Mouse (Mus musculus) MEL (cell line): ENCODE data around the gene Gtf3a. TPM values are rescaled to one million over a fixed set of nuclear protein-coding genes. Genes with fewer than 3 reads are reported as not detected.

Source experiments
- DNase-seq: peaks from one replicate; pipeline ENCODE4 v3.0.0; 2011; ENCODE audit warnings: low read depth, low spot score
- H3K27ac ChIP-seq: 2 replicates; pipeline ENCODE4 v1.5.1; 2012; ENCODE audit warnings: low read depth, mild to moderate bottlenecking, control low read depth, low read length, moderate library complexity; ENCODE audit not compliant: control insufficient read depth
- H3K27me3 ChIP-seq, 2 experiments: fragments of 150-350 bp in 1 of 2; sonication (generic) in 1 of 2; 2 replicates each; pipeline ENCODE4 v1.6.1; 2012; ENCODE audit warnings: low read length in 2 of 2, mild to moderate bottlenecking in 2 of 2, improper control_type of control experiment in 1 of 2, moderate library complexity in 1 of 2; ENCODE audit not compliant: insufficient read depth in 2 of 2, control insufficient read depth in 1 of 2
- H3K36me3 ChIP-seq, 2 experiments: 2 replicates each; pipeline ENCODE4 v1.6.1; 2012 to 2014; ENCODE audit warnings: low read length in 2 of 2, improper control_type of control experiment in 1 of 2, inconsistent platforms in 1 of 2, mild to moderate bottlenecking in 1 of 2; ENCODE audit not compliant: insufficient read depth in 2 of 2, control insufficient read depth in 1 of 2
- H3K4me1 ChIP-seq, 2 experiments: fragments of 150-350 bp in 1 of 2; sonication (generic) in 1 of 2; 2 replicates each; pipeline ENCODE4 v1.6.1; 2012; ENCODE audit warnings: low read length in 2 of 2, improper control_type of control experiment in 1 of 2, mild to moderate bottlenecking in 1 of 2; ENCODE audit not compliant: insufficient read depth in 2 of 2, control insufficient read depth in 1 of 2
- H3K4me3 ChIP-seq, 2 experiments: fragments of 150-350 bp in 1 of 2; sonication (generic) in 1 of 2; 2 replicates each; pipeline ENCODE4 v1.5.1; 2012; ENCODE audit warnings: low read depth in 2 of 2, low read length in 2 of 2, mild to moderate bottlenecking in 2 of 2, moderate library complexity in 2 of 2, control low read depth in 1 of 2, improper control_type of control experiment in 1 of 2; ENCODE audit not compliant: control insufficient read depth in 1 of 2, insufficient read depth in 1 of 2
- H3K79me2 ChIP-seq: 2 replicates; pipeline ENCODE4 v1.6.1; 2012; ENCODE audit warnings: mild to moderate bottlenecking, low read length, moderate library complexity; ENCODE audit not compliant: control insufficient read depth, poor library complexity, insufficient read depth
- H3K9ac ChIP-seq: 2 replicates; pipeline ENCODE4 v1.6.1; 2012; ENCODE audit warnings: low read depth, mild to moderate bottlenecking, control low read depth, low read length, moderate library complexity; ENCODE audit not compliant: control insufficient read depth, poor library complexity, severe bottlenecking
- H3K9me3 ChIP-seq: fragments of 150-350 bp; sonication (generic); replicated peaks from 2 replicates; pipeline ENCODE4 v1.6.1; 2012; ENCODE audit warnings: mild to moderate bottlenecking, low read length, improper control_type of control experiment, moderate library complexity; ENCODE audit not compliant: insufficient read depth
- E2F4 ChIP-seq: IDR thresholded peaks from 2 replicates; pipeline ENCODE4 v1.6.1; 2011; ENCODE audit warnings: low read depth, low read length, improper control_type of control experiment, borderline replicate concordance
- ETS1 ChIP-seq: IDR thresholded peaks from 2 replicates; pipeline ENCODE4 v1.6.1; 2012; ENCODE audit warnings: low read depth, mild to moderate bottlenecking, inconsistent platforms, low read length, improper control_type of control experiment, moderate library complexity
- GATA1 ChIP-seq: IDR thresholded peaks from 2 replicates; pipeline ENCODE4 v1.6.1; 2011; ENCODE audit warnings: low read depth, low read length, improper control_type of control experiment
- JUND ChIP-seq: IDR thresholded peaks from 2 replicates; pipeline ENCODE4 v1.6.1; 2011; ENCODE audit warnings: low read depth, mild to moderate bottlenecking, improper control_type of control experiment, low read length
- MAZ ChIP-seq: IDR thresholded peaks from 2 replicates; pipeline ENCODE4 v1.6.1; 2012; ENCODE audit warnings: low read depth, mild to moderate bottlenecking, inconsistent platforms, low read length, improper control_type of control experiment
- MXI1 ChIP-seq: IDR thresholded peaks from 2 replicates; pipeline ENCODE4 v1.6.1; 2011; ENCODE audit warnings: mild to moderate bottlenecking, low read depth, low read length, improper control_type of control experiment
- MYB ChIP-seq: IDR thresholded peaks from 2 replicates; pipeline ENCODE4 v1.6.1; 2011; ENCODE audit warnings: mild to moderate bottlenecking, low read depth, low read length, improper control_type of control experiment
- NELFE ChIP-seq: IDR thresholded peaks from 2 replicates; pipeline ENCODE4 v1.6.1; 2011; ENCODE audit warnings: low read depth, low read length, improper control_type of control experiment
- NRF1 ChIP-seq: IDR thresholded peaks from 2 replicates; pipeline ENCODE4 v1.6.1; 2014; ENCODE audit warnings: low read depth, mild to moderate bottlenecking, inconsistent platforms, low read length, improper control_type of control experiment, moderate library complexity; ENCODE audit not compliant: poor library complexity, insufficient read depth, severe bottlenecking
- POLR2AphosphoS2 ChIP-seq: IDR thresholded peaks from 2 replicates; pipeline ENCODE4 v1.6.1; 2011; ENCODE audit warnings: low read length, improper control_type of control experiment
- POLR2AphosphoS5 ChIP-seq: IDR thresholded peaks from 2 replicates; pipeline ENCODE4 v1.6.1; 2012; ENCODE audit warnings: low read depth, borderline replicate concordance, mild to moderate bottlenecking, inconsistent platforms, low read length, moderate library complexity, mixed read lengths
- RCOR1 ChIP-seq: IDR thresholded peaks from 2 replicates; pipeline ENCODE4 v1.6.1; 2012; ENCODE audit warnings: low read depth, mild to moderate bottlenecking, inconsistent platforms, low read length, improper control_type of control experiment
- TAL1 ChIP-seq: IDR thresholded peaks from 2 replicates; pipeline ENCODE4 v1.6.1; 2012; ENCODE audit warnings: mild to moderate bottlenecking, inconsistent platforms, low read length, moderate library complexity, mixed read lengths
- TBP ChIP-seq: IDR thresholded peaks from 2 replicates; pipeline ENCODE4 v1.8.0; 2011; ENCODE audit warnings: low read depth, low read length, improper control_type of control experiment
- UBTF ChIP-seq: IDR thresholded peaks from 2 replicates; pipeline ENCODE4 v1.6.1; 2012; ENCODE audit warnings: low read depth, mild to moderate bottlenecking, inconsistent platforms, low read length, improper control_type of control experiment, moderate library complexity, borderline replicate concordance; ENCODE audit not compliant: insufficient read depth
- USF1 ChIP-seq: IDR thresholded peaks from 2 replicates; pipeline ENCODE4 v1.6.1; 2014; ENCODE audit warnings: low read depth, mild to moderate bottlenecking, inconsistent platforms, low read length, improper control_type of control experiment, moderate library complexity
- ZC3H11A ChIP-seq: IDR thresholded peaks from 2 replicates; pipeline ENCODE4 v1.6.1; 2012; ENCODE audit warnings: low read depth, mild to moderate bottlenecking, inconsistent platforms, low read length, improper control_type of control experiment
- ZKSCAN1 ChIP-seq: IDR thresholded peaks from 2 replicates; pipeline ENCODE4 v1.6.1; 2012; ENCODE audit warnings: low read depth, mild to moderate bottlenecking, inconsistent platforms, low read length, improper control_type of control experiment, moderate library complexity
- ZMIZ1 ChIP-seq: IDR thresholded peaks from 2 replicates; pipeline ENCODE4 v1.6.1; 2012; ENCODE audit warnings: low read depth, mild to moderate bottlenecking, inconsistent platforms, low read length, improper control_type of control experiment, moderate library complexity
- ZNF384 ChIP-seq: IDR thresholded peaks from 2 replicates; pipeline ENCODE4 v1.6.1; 2012; ENCODE audit warnings: low read depth, mild to moderate bottlenecking, inconsistent platforms, low read length, improper control_type of control experiment
- polyA plus RNA-seq, 2 experiments: library from polyadenylated mRNA; stranded (reverse) in 1 of 2; unstranded in 1 of 2; fragments of >175 nt in 1 of 2; fragments of >200 nt in 1 of 2; gene quantifications; 2 replicates each; pipeline versions ENCODE4 v1.2.1 to v1.2.4; 2012; ENCODE audit warnings: low replicate concordance in 2 of 2, low read depth in 1 of 2; ENCODE audit not compliant: insufficient read length in 2 of 2, insufficient read depth in 1 of 2, missing spikeins in 1 of 2
- total RNA-seq: library from RNA; depleted of rRNA; stranded (reverse); fragments of 300-350 nt; gene quantifications from 2 replicates; pipeline ENCODE4 v1.2.3, GENCODE M21; 2012

Gtf3a gene
- total and polyA plus RNA-seq, 3 experiments = 173 to 204 TPM; not detected in 1

DNA sequence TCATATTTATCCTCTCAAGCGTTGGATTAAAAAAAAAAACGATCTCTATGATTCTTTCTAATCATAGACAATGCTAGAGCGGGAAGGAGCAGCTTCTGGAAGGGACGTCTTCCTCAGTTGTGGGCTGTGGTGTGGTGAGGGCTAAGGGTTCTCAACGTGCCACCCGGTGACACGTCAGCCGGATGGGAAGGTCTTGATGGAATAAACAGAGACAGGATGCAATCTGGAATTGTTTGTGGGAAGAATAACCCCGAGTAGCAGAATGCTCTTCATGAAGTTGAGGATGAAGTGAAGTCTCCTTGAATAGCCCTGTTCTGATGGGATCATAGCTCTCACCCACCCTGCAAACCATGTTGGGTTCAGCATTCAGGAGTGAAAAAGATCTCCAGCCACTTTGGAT is 1.8 kb upstream of the Gtf3a start:
- DNase-seq = no peak
- peaks cover 0 to 19% of the 10 kb centered on the region in 2 experiments; a peak in 3 of 4 replicates for H3K4me1 ChIP-seq
- H3K9ac ChIP-seq = no peak overlapping the region
- TF ChIP-seq JUND (no peak), UBTF (no peak), MAZ (no peak), GATA1 (no peak), ZNF384 (no peak), ZKSCAN1 (no peak), E2F4 (no peak), MXI1 (no peak), POLR2AphosphoS2 (no peak), USF1 (no peak), ETS1 (no peak), ZMIZ1 (no peak), NELFE (no peak), TAL1 (no peak), POLR2AphosphoS5 (no peak), TBP (no peak), MYB (no peak), RCOR1 (no peak)
- H3K4me3 ChIP-seq = no peak overlapping the region
- H3K9me3 ChIP-seq = no peaks in the 10 kb centered on the region
- peaks cover 3 to 8% of the 10 kb centered on the region in 2 experiments for H3K36me3 ChIP-seq
- no peak overlapping the region for H3K27ac ChIP-seq
- peaks cover 0 to 2% of the 10 kb centered on the region in 2 experiments; a peak in 1 of 4 replicates for H3K27me3 ChIP-seq
- H3K79me2 ChIP-seq = peaks cover 22% of the 10 kb centered on the region

DNA sequence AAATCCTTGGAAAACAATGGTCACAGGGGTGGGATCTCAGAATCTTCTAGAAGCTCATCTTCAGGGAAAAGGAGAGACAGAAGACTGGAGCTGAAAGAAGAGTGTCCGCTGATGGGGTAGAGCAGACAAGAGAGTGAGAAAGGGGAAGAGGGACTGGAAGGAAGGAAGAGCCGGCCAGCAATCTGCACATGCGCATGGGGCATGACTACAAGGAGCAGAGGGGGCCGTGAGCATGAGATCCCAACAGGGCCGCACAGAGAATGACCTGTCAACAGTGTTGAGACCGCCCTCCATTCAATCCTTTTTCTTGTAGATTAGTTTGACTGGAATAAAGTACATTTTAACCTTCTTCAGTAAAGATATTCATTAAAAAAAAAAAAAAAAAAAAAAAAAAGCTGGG is 960 bp upstream of the Gtf3a start:
- Histone ChIP-seq H3K4me1 (peaks cover 0 to 19% of the 10 kb centered on the region in 2 experiments; a peak in 3 of 4 replicates), H3K9ac (peak overlapping the region; percentile 30; the same call in 1 of the 2 replicates), H3K27me3 (peaks cover 0 to 2% of the 10 kb centered on the region in 2 experiments; a peak in 1 of 4 replicates), H3K79me2 (peaks cover 22% of the 10 kb centered on the region), H3K36me3 (peaks cover 4 to 8% of the 10 kb centered on the region in 2 experiments), H3K27ac (no peak overlapping the region; the same call in 1 of the 2 replicates), H3K4me3 (peak overlapping the region in 1 of 2 experiments; percentile 13; a peak in 1 of 4 replicates), H3K9me3 (no peaks in the 10 kb centered on the region)
- peak; percentile 81 for DNase-seq
- TF ChIP-seq NELFE (peak; percentile 20; the same call in 1 of the 2 replicates), ZC3H11A (no peak), TAL1 (no peak), NRF1 (peak; percentile 75)
